ENCODE assay signal across 19 mouse cellular contexts in genomic region chr4:103512901-103513300, GRCm38 (mm10).
"Had no signal": no experiment of that assay in that cellular context is flagged by ENCODE, and none has a peak within 500 bp of the region (broad histone marks: within the 10 kb centered on the region; RNA-seq: fewer than 3 reads in every experiment).

No protein-coding gene starts in this region.

- H3K9ac ChIP-seq: limb, embryonic 13.5 days; liver, embryonic 12.5 days; liver, embryonic 15.5 days; midbrain, embryonic 12.5 days had no signal

- ATAC-seq: intestine, embryonic 16.5 days; liver, embryonic 12.5 days; midbrain, embryonic 16.5 days had no signal

- DNase-seq: kidney, adult 18-20 months; kidney, postnatal 25 days; layer of hippocampus, postnatal 36 days; liver; lung, adult 18-20 months; lung, postnatal 14 days; thymus, adult 18-20 months; thymus, postnatal 14 days; thymus, postnatal 4 days had no signal

- H3K4me3 ChIP-seq: left cerebral cortex, adult 2 months; limb, embryonic 10.5 days; limb, embryonic 13.5 days; liver, embryonic 12.5 days; liver, embryonic 15.5 days; midbrain, embryonic 12.5 days had no signal

- H3K4me2 ChIP-seq: limb, embryonic 13.5 days; liver, embryonic 12.5 days; liver, embryonic 15.5 days; midbrain, embryonic 12.5 days had no signal

- H3K27ac ChIP-seq: kidney, postnatal 0 days; left cerebral cortex, adult 2 months; limb, embryonic 10.5 days; limb, embryonic 13.5 days; liver, embryonic 12.5 days; liver, embryonic 15.5 days; macrophage; midbrain, embryonic 12.5 days had no signal

- H3K4me1 ChIP-seq: limb, embryonic 10.5 days; limb, embryonic 13.5 days; liver, embryonic 12.5 days; liver, embryonic 15.5 days; midbrain, embryonic 12.5 days had no signal

- H3K36me3 ChIP-seq: limb, embryonic 10.5 days; limb, embryonic 13.5 days; liver, embryonic 12.5 days; liver, embryonic 15.5 days; midbrain, embryonic 12.5 days had no signal

- H3K9me3 ChIP-seq: limb, embryonic 10.5 days; limb, embryonic 13.5 days; liver, embryonic 12.5 days; liver, embryonic 15.5 days; midbrain, embryonic 12.5 days had no signal

- H3K27me3 ChIP-seq: limb, embryonic 13.5 days; liver, embryonic 12.5 days; liver, embryonic 15.5 days; midbrain, embryonic 12.5 days had no signal
